Mouse (Mus musculus): ENCODE measurements around the gene Pcyt1a. TPM values are rescaled to one million over a fixed set of nuclear protein-coding genes. Genes with fewer than 3 reads are reported as not detected.

Pcyt1a gene
- polyA plus RNA-seq, 1 experiment from 2014 or later = 41.3 TPM

Other genes with a start within 250 kb of the Pcyt1a start
- 10.4 and 11.2 TPM in 2 replicates for gene Fbxo45, start 183.8 kb upstream of the Pcyt1a start, polyA plus RNA-seq (2015; fragmentation: Nextera tagmentation; extraction: Ambion mirVana)
- gene Wdr53, start 183.7 kb upstream of the Pcyt1a start, polyA plus RNA-seq (2015; fragmentation: Nextera tagmentation; extraction: Ambion mirVana) = 19.3 and 19.5 TPM in 2 replicates
- gene Smco1, start 159.5 kb upstream of the Pcyt1a start, polyA plus RNA-seq (2015; fragmentation: Nextera tagmentation; extraction: Ambion mirVana) = not detected in 2 replicates
- 31.2 and 31.5 TPM in 2 replicates for gene Rnf168, start 153.5 kb upstream of the Pcyt1a start, polyA plus RNA-seq (2015; fragmentation: Nextera tagmentation; extraction: Ambion mirVana)
- 25.4 and 27.3 TPM in 2 replicates for gene Ubxn7, start 98.7 kb upstream of the Pcyt1a start, polyA plus RNA-seq (2015; fragmentation: Nextera tagmentation; extraction: Ambion mirVana)
- 0.55 TPM in 1 of 2 replicates, not detected in the other for gene Tm4sf19, start 30.4 kb upstream of the Pcyt1a start, polyA plus RNA-seq (2015; fragmentation: Nextera tagmentation; extraction: Ambion mirVana)
- 32.0 and 33.6 TPM in 2 replicates for gene Tctex1d2, start 11.2 kb upstream of the Pcyt1a start, polyA plus RNA-seq (2015; fragmentation: Nextera tagmentation; extraction: Ambion mirVana)
- 2.1 and 2.2 TPM in 2 replicates for gene Slc51a, start 57.0 kb downstream of the Pcyt1a start, polyA plus RNA-seq (2015; fragmentation: Nextera tagmentation; extraction: Ambion mirVana)
- gene Zdhhc19, start 65.3 kb downstream of the Pcyt1a start, polyA plus RNA-seq (2015; fragmentation: Nextera tagmentation; extraction: Ambion mirVana) = not detected in 2 replicates
- gene Tfrc, start 178.0 kb downstream of the Pcyt1a start, polyA plus RNA-seq (2015; fragmentation: Nextera tagmentation; extraction: Ambion mirVana) = 50.2 and 50.7 TPM in 2 replicates
- 9.3 and 12.4 TPM in 2 replicates for gene Tnk2, start 213.0 kb downstream of the Pcyt1a start, polyA plus RNA-seq (2015; fragmentation: Nextera tagmentation; extraction: Ambion mirVana)